8 mouse cellular contexts compared by ENCODE assay signal in the genomic region with DNA sequence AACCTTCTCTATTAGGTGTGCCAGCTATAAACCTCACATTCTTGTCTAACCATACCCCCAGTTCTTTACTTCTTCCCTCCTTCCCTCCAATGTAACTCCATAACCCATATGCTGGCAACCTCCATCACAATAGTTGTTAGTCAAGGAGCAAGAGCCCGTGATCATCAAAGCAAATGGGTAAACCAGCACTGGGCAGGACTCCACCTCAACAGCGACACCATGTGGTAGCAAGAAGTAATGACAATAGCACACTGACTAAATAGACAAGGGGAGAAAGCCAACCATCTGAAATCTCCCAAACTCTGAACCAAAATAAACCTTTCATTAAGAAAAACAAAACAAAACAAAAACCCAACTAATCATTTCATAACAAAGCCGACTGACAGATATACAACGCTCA.
A peak's percentile ranks its signal among the peaks of the same experiment; 100 is the strongest.
DNase-seq lines count a peak whose midpoint lies in the region; ATAC-seq and TF ChIP-seq lines count a peak whose summit lies in the region.

No protein-coding gene starts in this region.

- TF ChIP-seq POLR2A in lung, adult 2 months (IDR thresholded peaks at IDR 0.05; ENCODE audit: borderline replicate concordance, extremely low read depth, low read depth, low read length) = no peak

- no peaks in the 10 kb centered on the region for H3K4me1 ChIP-seq in lung, adult 2 months (ENCODE audit: control insufficient read depth, insufficient read depth, low read length)

- intact Hi-C loops in heart, postnatal 10 days (cut with DNase I) = no loop called here

- peak; percentile 55 for ATAC-seq in frontal cortex, adult (ENCODE audit: low TSS enrichment)

- WGBS in lung, adult 2 months = 14% methylated on average over 4 of the region's 4 CpGs

- DNase-seq in frontal cortex, postnatal 25 days (ENCODE audit: low spot score in 2 of 2) = no peak
- peak; percentile 5 for DNase-seq in lung, adult 2 months
- DNase-seq in lung, adult 18-20 months = no peak
- DNase-seq in adrenal gland, postnatal 36 days = peak; percentile 24 to 57
- peak; percentile 15 to 36 for DNase-seq in heart, postnatal 10 days
- DNase-seq in natural killer cell, adult 2 months (ENCODE audit: low spot score in 2 of 2) = peak; percentile 12 to 33
- DNase-seq in cerebellum, adult 8-10 months = no peak

- no peak overlapping the region for H3K4me3 ChIP-seq in lung, adult 2 months (replicated peaks; ENCODE audit: extremely low read depth, low read depth, low read length)

- peak; percentile 60 for TF ChIP-seq CTCF in lung, adult 2 months (IDR thresholded peaks at IDR 0.05; ENCODE audit: insufficient read depth, low read length)

Comparison
In these comparisons a context has a peak if more than half of its experiments do, and no peak if none do; other contexts are left out.
1. DNase-seq: peak in lung, adult 2 months (single experiment), adrenal gland, postnatal 36 days (2 of 2), heart, postnatal 10 days (2 of 2) and natural killer cell, adult 2 months (2 of 2); none in frontal cortex, postnatal 25 days (0 of 2), lung, adult 18-20 months (0 of 2) and cerebellum, adult 8-10 months (single experiment).